Mouse (Mus musculus) CH12.LX (cell line): ENCODE data around the gene Ugcg.

Experiments used
- CTCF ChIP-seq, 2 experiments: IDR thresholded peaks in 1 of 2; conservative IDR thresholded peaks in 1 of 2; 2 replicates each; pipeline ENCODE4 v1.5.1; 2011 to 2012; ENCODE audit warnings: low read depth in 2 of 2, low read length in 2 of 2, improper control_type of control experiment in 1 of 2, inconsistent platforms in 1 of 2, mild to moderate bottlenecking in 1 of 2, moderate library complexity in 1 of 2
- KAT2A ChIP-seq: IDR thresholded peaks from 2 replicates; pipeline ENCODE4 v1.6.1; 2012; ENCODE audit warnings: low read length, improper control_type of control experiment, inconsistent platforms; ENCODE audit not compliant: insufficient replicate concordance
- POLR2A ChIP-seq: IDR thresholded peaks from 2 replicates; pipeline ENCODE4 v1.6.1; 2011; ENCODE audit warnings: low read depth, mild to moderate bottlenecking, improper control_type of control experiment, low read length
- SMC3 ChIP-seq: IDR thresholded peaks from 2 replicates; pipeline ENCODE4 v1.6.1; 2011; ENCODE audit warnings: low read depth, low read length, improper control_type of control experiment
- TCF12 ChIP-seq: IDR thresholded peaks from 2 replicates; pipeline ENCODE4 v1.6.1; 2014; ENCODE audit warnings: low read depth, mild to moderate bottlenecking, inconsistent platforms, low read length, improper control_type of control experiment
- USF1 ChIP-seq: IDR thresholded peaks from 2 replicates; pipeline ENCODE4 v1.6.1; 2014; ENCODE audit warnings: low read depth, mild to moderate bottlenecking, inconsistent platforms, low read length, improper control_type of control experiment
- USF2 ChIP-seq: conservative IDR thresholded peaks from 2 replicates; pipeline ENCODE4 v1.6.1; 2011; ENCODE audit warnings: low read depth, low read length, improper control_type of control experiment
- ZKSCAN1 ChIP-seq: IDR thresholded peaks from 2 replicates; pipeline ENCODE4 v1.6.1; 2012; ENCODE audit warnings: low read depth, inconsistent platforms, low read length, improper control_type of control experiment, borderline replicate concordance

DNA sequence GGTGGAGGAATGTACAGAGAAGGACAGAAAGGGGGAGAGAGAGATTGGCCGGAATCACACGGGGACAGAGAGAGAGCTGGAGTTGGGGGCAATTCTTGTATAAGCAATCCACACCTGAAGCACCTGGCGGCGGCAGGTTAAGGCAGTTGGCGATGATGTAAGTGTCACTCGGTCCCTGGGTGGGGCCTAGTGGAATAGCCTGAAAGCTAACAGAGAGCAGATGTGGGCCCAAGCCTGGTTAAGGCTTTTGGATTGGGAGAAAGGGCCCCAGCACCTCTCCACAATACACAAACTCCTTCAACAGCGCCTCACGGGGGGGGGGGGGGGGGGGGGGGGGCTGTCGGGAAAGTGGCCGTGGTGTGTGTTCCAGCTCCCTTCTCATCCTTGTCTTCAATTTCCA lies 45.0 kb downstream of the Ugcg start:
- no peak for TF ChIP-seq USF2
- TF ChIP-seq CTCF (conservative IDR thresholded peaks at IDR 0.05 in 1 of 2, IDR thresholded peaks at IDR 0.05 in 1 of 2; ENCODE audit: low read depth in 2 of 2, low read length in 2 of 2), result no peak
- no peak for TF ChIP-seq POLR2A
- no peak for TF ChIP-seq TCF12
- TF ChIP-seq USF1, result no peak
- no peak for TF ChIP-seq ZKSCAN1
- no peak for TF ChIP-seq SMC3
- TF ChIP-seq KAT2A, result no peak
